Mouse (Mus musculus) cerebral cortex, adult 2 months (tissue): ENCODE results near the gene Mst1.

Experiments used
- WGBS: fragments of 180-500 bp; shearing (Covaris S2); methylation state at CpG from one replicate; pipeline ENCODE4 v1.1.7; 2018; 5-methylcytosine and 5-hydroxymethylcytosine counted together

Gene Mst1

DNA sequence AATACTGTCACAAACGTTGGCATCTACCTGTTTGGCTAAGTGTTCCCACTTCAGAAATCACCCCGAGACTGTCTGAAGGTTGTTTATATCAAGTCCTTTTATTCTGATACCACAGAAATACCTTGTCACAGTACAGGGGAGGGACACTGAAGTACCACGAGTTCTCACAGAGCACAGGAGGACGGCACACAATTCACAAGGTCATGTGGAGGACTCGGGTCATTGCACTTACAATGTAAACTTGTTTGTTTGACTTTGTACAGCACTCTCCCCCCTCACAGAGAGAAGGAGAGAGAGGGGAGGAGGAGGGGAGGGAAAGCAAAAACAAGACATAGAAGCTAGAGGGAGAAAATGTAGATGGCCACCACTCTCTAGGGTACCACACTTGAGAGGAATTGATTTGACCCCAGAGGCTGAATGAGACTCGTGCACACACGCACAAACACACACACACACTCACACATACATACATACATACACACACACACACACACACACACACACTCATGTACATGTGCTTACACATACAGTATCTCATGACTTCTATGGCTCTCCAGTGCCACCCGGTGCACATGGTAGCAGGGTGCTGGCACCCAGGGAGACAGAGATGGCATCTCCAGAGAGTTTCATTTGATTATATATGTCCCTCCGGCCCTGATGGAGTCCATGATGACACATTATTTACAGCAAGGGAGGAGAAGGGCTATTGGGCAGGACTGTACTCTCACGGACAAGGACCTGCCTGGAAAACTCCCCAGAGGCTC lies 15.9 kb downstream of the Mst1 start:
- 58% methylated on average over 10 of the region's 10 CpGs for WGBS

- WGBS: 91% methylated on average over 8 of the region's 8 CpGs
Observed at GRCm38 (mm10) chr9:108099619-108100018, 19.4 kb downstream of the Mst1 start.

GRCm38 (mm10) chr9:108104766-108105548 lies 24.7 kb downstream of the Mst1 start:
- WGBS: 48% methylated on average over 31 of the region's 31 CpGs

GRCm38 (mm10) chr9:108105549-108105863 lies 25.3 kb downstream of the Mst1 start:
- WGBS: 80% methylated on average over 12 of the region's 12 CpGs

GRCm38 (mm10) chr9:108106090-108106489 lies 25.9 kb downstream of the Mst1 start:
- WGBS: 88% methylated on average over 23 of the region's 23 CpGs

GRCm38 (mm10) chr9:108107867-108108266 lies 27.6 kb downstream of the Mst1 start:
- WGBS: 88% methylated on average over 16 of the region's 16 CpGs

DNA sequence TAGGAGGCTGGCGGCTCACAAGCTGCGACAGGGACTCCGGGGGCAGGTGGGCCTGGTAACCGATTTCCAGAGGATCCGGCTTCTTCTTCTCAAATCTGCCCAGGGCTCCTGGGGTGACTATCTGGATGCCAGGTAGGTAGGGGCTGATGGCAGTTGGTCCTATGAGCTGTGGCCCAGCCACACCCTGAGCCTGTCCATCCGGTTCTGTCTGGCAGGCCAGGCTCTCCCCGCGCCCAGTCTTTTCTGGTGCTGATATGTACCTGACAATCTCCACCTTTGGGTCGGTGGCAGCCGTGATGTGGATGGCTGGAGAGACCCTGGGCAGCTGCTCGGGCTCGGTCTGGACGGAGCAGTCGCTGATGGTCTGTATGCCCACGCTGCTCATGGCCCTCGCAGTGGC lies 29.9 kb downstream of the Mst1 start:
- WGBS: 87% methylated on average over 16 of the region's 16 CpGs

DNA sequence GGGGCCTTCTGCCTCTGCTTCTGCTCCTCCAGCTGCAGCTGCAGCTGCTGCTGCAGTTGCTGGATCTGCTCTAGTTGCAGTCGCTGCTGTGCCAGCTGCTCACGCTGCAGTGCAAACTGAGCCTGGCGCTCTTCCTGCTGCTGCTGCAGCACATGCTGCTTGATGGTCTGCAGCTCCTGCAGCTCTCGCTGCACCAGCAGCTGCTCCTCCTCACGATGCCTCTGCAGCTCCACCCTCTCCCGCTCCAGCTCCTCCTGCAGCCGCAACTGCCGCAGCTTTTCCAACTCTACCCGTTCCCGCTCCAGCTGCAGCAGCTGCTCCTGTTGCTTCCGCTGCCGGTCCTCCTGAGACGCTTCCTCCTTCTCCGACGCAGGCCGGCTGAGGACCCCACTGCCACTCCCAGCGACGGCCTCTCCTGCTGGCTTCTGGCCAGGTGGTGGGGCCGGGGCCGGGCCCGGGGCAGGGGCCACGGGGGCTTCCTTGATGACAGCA lies 30.9 kb downstream of the Mst1 start:
- 22% methylated on average over 22 of the region's 22 CpGs for WGBS

- 70% methylated on average over 17 of the region's 17 CpGs for WGBS
Observed at GRCm38 (mm10) chr9:108111593-108112121, 31.4 kb downstream of the Mst1 start.

- 83% methylated on average over 18 of the region's 18 CpGs for WGBS
Observed at GRCm38 (mm10) chr9:108112719-108113340, 32.6 kb downstream of the Mst1 start.

- 46% methylated on average over 43 of the region's 43 CpGs for WGBS
Observed at GRCm38 (mm10) chr9:108115290-108116077, 35.2 kb downstream of the Mst1 start.

- 66% methylated on average over 4 of the region's 4 CpGs for WGBS
Observed at GRCm38 (mm10) chr9:108117143-108117542, 36.9 kb downstream of the Mst1 start.

DNA sequence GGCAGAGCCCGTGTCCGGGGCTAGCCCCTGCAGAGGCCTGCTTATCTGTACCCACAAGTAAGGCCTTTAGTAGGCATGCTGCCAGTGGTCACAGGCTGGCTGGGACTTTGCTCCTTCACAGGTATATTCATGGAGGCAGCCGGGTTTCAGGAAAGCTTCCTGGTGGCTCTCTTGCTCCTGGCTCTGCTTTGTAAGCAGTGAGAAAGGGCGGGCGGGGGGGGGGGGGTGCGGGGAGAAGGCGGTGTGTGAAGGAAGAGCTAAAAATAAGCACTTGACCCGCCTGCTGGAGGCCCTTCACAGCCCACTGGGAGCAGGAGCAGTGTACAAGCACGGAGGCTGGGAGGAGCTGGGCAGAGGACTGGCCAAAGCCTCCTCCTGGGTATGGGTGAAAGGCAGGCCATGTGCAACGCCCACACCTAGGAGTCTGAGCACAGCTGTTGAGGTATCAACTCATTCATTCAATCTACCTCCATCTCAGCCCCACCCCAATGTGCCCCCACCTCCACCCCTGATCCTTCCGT lies 39.7 kb downstream of the Mst1 start:
- WGBS: 38% methylated on average over 10 of the region's 11 CpGs

DNA sequence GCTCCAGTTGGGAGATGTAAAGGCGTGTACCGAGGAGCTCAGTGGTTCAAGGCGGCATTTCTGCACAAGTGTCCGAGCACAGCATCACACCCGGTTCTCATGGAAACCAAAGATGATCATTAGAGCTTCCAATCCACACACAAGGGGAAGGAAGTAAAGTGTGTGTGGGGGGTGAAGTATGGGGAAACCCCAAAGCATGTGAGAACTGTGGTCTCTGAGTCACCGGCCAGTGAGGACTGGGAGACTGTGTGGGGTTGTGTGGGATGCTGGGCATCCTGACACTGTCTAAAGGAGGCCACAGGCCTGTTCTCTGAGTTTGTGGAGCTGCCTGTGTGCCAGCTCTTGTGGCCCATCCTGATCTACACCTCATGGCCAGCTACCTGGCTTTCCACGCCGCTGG lies 40.4 kb downstream of the Mst1 start:
- WGBS: 72% methylated on average over 8 of the region's 8 CpGs

DNA sequence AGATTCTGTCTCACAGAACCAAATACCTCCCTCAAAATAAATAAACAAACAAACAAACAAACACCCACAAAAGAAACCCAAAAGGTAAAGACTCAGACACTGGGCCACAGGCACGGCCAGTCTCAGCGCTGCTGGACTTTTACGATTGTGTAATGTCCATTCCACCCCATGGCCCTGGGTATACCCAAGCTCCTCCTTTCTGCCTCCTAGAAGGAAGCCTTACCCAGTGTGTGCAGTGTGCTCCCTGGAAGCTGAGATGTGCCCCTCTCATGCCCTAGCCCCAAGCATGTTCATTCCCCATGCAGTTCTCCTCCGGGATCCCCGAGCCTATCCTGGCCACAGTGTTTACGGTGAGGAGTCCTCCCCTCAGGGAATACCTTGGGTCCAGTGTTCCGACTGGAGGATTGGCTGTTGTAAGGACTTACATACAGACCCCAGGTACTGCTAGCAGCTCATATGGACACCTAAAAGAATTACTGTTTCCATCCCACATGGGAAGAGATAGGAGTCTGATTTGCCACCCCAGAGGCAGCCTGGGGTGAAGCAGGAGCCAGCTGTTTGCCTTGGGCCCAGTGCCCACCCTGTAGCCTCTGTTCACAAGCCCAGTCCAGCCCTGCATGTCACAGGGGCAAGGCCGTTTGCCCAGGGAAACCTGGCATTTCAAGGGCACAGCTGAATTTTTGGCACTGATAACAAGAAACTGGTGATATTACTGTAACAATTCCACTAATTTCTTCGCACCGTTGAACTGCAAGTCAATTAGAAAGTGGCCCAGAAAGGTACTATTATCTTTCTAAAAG lies 41.1 kb downstream of the Mst1 start:
- 86% methylated on average over 10 of the region's 10 CpGs for WGBS

GRCm38 (mm10) chr9:108123916-108124315 lies 43.7 kb downstream of the Mst1 start:
- 81% methylated on average over 4 of the region's 4 CpGs for WGBS

DNA sequence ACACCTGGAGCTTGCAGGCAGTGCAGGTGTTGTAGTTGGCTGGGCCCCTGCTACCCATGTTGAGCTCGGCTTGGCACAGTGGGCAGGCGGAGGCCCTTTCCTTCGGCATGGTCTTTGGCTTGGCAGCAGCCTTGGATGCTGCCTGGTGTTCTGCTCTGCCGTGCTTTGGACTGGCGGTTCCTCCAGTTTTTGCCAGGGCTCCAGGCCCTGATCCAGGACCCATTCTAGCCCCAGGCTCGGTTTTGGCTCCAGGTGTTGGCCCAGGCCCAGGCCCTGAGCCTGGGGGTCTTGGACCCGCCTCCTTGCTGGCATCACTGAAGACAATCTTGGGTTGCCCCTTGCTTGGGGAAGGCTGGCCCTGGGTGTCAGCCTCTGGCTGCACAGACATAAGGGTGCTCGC lies 45.5 kb downstream of the Mst1 start:
- WGBS: 54% methylated on average over 8 of the region's 8 CpGs

DNA sequence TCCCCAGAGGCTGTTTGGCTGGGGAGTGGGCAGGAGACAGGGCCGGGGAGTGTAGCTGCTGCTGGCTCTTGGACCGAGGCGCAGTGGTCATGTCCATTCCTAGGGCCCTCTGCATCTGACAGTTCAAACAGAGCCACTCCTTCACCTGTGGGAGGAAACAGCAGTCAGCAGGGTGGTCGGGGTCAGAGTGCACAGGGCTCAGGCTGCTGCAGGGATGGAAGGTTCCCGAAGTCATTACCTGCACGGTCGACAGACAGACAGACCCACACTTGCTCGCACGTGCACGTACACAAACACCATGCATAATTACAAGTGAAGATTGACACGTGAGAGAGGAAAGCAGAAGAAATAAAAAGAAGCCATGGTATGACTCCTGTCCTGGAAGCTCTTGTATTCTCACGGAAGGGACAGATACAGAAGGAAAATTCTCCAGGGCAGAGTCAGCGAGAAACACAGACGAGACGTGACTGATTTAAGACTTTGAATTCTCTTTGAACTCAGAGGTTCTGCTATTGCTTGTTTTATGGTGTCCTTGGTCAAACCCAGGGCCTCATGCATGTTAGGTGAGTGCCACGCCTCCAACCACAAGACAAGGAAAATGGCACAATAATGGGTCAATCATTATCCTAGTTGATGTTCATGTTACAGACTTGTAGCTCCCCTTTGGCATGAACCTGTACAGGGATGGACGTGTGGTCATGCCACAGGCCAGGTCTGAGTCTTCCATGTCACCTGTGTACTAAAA lies 46.4 kb downstream of the Mst1 start:
- 79% methylated on average over 17 of the region's 17 CpGs for WGBS

DNA sequence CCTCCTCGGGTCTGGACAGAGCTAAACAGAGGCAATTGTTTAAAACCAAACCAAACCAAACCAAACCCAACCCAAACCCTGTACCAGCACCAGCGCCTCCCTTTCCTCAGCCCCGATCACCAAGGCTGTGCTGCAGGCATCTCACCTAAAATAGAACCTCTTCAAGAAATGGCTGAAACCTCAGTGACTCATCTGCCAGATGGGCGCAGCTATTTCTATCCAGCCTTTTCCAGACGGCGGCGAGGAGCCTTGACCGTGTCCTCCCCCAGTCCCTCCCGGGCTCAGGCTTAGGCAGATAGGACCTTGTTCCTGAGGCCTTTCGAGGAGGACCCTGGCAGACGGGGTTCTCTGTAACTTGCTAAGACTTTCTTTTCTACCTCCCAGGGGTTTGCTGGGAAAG lies 48.0 kb downstream of the Mst1 start:
- 50% methylated on average over 11 of the region's 11 CpGs for WGBS
